Mouse (Mus musculus) midbrain, embryonic 12.5 days (tissue): ENCODE results near the gene Hps1. TPM values are rescaled to one million over a fixed set of nuclear protein-coding genes. Genes with fewer than 3 reads are reported as not detected.
A peak's percentile ranks its signal among the peaks of the same experiment; 100 is the strongest.

Experiments
- ATAC-seq: fragments of 200-750 bp; cut with Nextera tagmentation; 2 replicates; pipeline ENCODE4 v1.8.0; 2017; ENCODE audit warnings: low read depth, moderate TSS enrichment, moderate library complexity; ENCODE audit not compliant: low FRiP score
- H3K27ac ChIP-seq: fragments of 300-500 bp; sonication (generic); replicated peaks from 2 replicates; pipeline ENCODE4 v1.5.1; 2016; ENCODE audit warnings: mild to moderate bottlenecking
- H3K27me3 ChIP-seq: fragments of 300-500 bp; sonication (generic); 2 replicates; pipeline ENCODE4 v1.6.1; 2016; ENCODE audit warnings: mild to moderate bottlenecking
- H3K36me3 ChIP-seq: fragments of 300-500 bp; sonication (generic); 2 replicates; pipeline ENCODE4 v1.6.1; 2016
- H3K4me1 ChIP-seq: fragments of 300-500 bp; sonication (generic); 2 replicates; pipeline ENCODE4 v1.6.1; 2016
- H3K4me2 ChIP-seq: fragments of 300-500 bp; sonication (generic); replicated peaks from 2 replicates; pipeline ENCODE4 v1.6.1; 2016; ENCODE audit warnings: mild to moderate bottlenecking, moderate library complexity
- H3K4me3 ChIP-seq: fragments of 300-500 bp; sonication (generic); 2 replicates; pipeline ENCODE4 v1.5.1; 2016; ENCODE audit warnings: mild to moderate bottlenecking
- H3K9ac ChIP-seq: fragments of 300-500 bp; sonication (generic); replicated peaks from 2 replicates; pipeline ENCODE4 v1.6.1; 2016; ENCODE audit warnings: mild to moderate bottlenecking, moderate library complexity
- H3K9me3 ChIP-seq: fragments of 300-500 bp; sonication (generic); 2 replicates; pipeline ENCODE4 v1.6.1; 2016; ENCODE audit warnings: mild to moderate bottlenecking
- WGBS: fragments of 180-500 bp; shearing (Covaris S2); methylation state at CpG from one replicate; pipeline ENCODE4 v1.1.7; 2016; 5-methylcytosine and 5-hydroxymethylcytosine counted together
- polyA plus RNA-seq: library from polyadenylated mRNA; unstranded; fragments of >200 nt; fragmentation: Nextera tagmentation; extraction: Ambion mirVana; gene quantifications from 2 replicates; pipeline ENCODE4 v1.2.1, GENCODE M21; 2016

The Hps1 gene
- 15.5 and 17.2 TPM in 2 replicates for polyA plus RNA-seq

- no peaks in the 10 kb centered on the region for H3K36me3 ChIP-seq
- peak within 1 kb of the TSS; percentile 53 for H3K9ac ChIP-seq
- peak; percentile 99 for ATAC-seq
- H3K4me3 ChIP-seq = peak within 1 kb of the TSS; percentile 51
- peak within 1 kb of the TSS; percentile 62 for H3K4me2 ChIP-seq
- peaks cover 8% of the 10 kb centered on the region for H3K4me1 ChIP-seq
- H3K27me3 ChIP-seq = no peaks in the 10 kb centered on the region; the same call in 1 of the 2 replicates
- no peaks in the 10 kb centered on the region for H3K9me3 ChIP-seq
- WGBS = 1% methylated on average over 43 of the region's 43 CpGs
- H3K27ac ChIP-seq = peak within 1 kb of the TSS; percentile 65
Measured at GRCm38 (mm10) chr19:42779531-42780155, at the start of gene Hps1. Gene Hps1, minus strand, starts transcription at chr19:42779978.

- Histone ChIP-seq H3K27ac (no peak overlapping the region), H3K4me2 (no peak overlapping the region), H3K4me3 (no peak overlapping the region), H3K9me3 (no peaks in the 10 kb centered on the region), H3K4me1 (no peaks in the 10 kb centered on the region), H3K27me3 (no peaks in the 10 kb centered on the region), H3K36me3 (no peaks in the 10 kb centered on the region), H3K9ac (no peak overlapping the region)
- no peak for ATAC-seq
- 79% methylated on average over 4 of the region's 4 CpGs for WGBS
Measured at GRCm38 (mm10) chr19:42829196-42829595, 49.4 kb upstream of the Hps1 start.

GRCm38 (mm10) chr19:42827843-42828242 is 48.1 kb upstream of the Hps1 start:
- Histone ChIP-seq H3K9ac (no peak overlapping the region), H3K36me3 (no peaks in the 10 kb centered on the region), H3K27ac (no peak overlapping the region), H3K9me3 (no peaks in the 10 kb centered on the region), H3K27me3 (no peaks in the 10 kb centered on the region), H3K4me3 (no peak overlapping the region), H3K4me1 (no peaks in the 10 kb centered on the region), H3K4me2 (no peak overlapping the region)
- WGBS = 92% methylated on average over 3 of the region's 3 CpGs
- ATAC-seq = no peak

- Histone ChIP-seq H3K36me3 (no peaks in the 10 kb centered on the region), H3K4me3 (no peak overlapping the region), H3K9me3 (no peaks in the 10 kb centered on the region), H3K4me1 (no peaks in the 10 kb centered on the region), H3K9ac (no peak overlapping the region), H3K4me2 (no peak overlapping the region), H3K27ac (no peak overlapping the region), H3K27me3 (no peaks in the 10 kb centered on the region)
- ATAC-seq = no peak
- WGBS = 90% methylated on average over 5 of the region's 5 CpGs
Measured at GRCm38 (mm10) chr19:42820109-42820508, 40.3 kb upstream of the Hps1 start.

GRCm38 (mm10) chr19:42817761-42818160 is 38.0 kb upstream of the Hps1 start:
- Histone ChIP-seq H3K27me3 (no peaks in the 10 kb centered on the region), H3K4me3 (no peak overlapping the region), H3K4me2 (no peak overlapping the region), H3K9ac (no peak overlapping the region), H3K4me1 (no peaks in the 10 kb centered on the region), H3K27ac (no peak overlapping the region), H3K9me3 (no peaks in the 10 kb centered on the region), H3K36me3 (no peaks in the 10 kb centered on the region)
- 68% methylated on average over 2 of the region's 2 CpGs for WGBS
- no peak for ATAC-seq

GRCm38 (mm10) chr19:42816261-42816660 is 36.5 kb upstream of the Hps1 start:
- Histone ChIP-seq H3K27ac (no peak overlapping the region), H3K4me2 (no peak overlapping the region), H3K9ac (no peak overlapping the region), H3K36me3 (no peaks in the 10 kb centered on the region), H3K9me3 (no peaks in the 10 kb centered on the region), H3K4me3 (no peak overlapping the region), H3K27me3 (no peaks in the 10 kb centered on the region), H3K4me1 (no peaks in the 10 kb centered on the region)
- no peak for ATAC-seq
- WGBS = 91% methylated on average over 2 of the region's 2 CpGs

- H3K4me1 ChIP-seq = no peaks in the 10 kb centered on the region
Measured at GRCm38 (mm10) chr19:42810140-42810539, 30.4 kb upstream of the Hps1 start.

GRCm38 (mm10) chr19:42809491-42809890 is 29.7 kb upstream of the Hps1 start:
- H3K36me3 ChIP-seq = no peaks in the 10 kb centered on the region
- no peak overlapping the region for H3K4me2 ChIP-seq
- no peaks in the 10 kb centered on the region for H3K9me3 ChIP-seq
- H3K27ac ChIP-seq = no peak overlapping the region
- no peaks in the 10 kb centered on the region for H3K27me3 ChIP-seq
- no peak overlapping the region for H3K4me3 ChIP-seq
- no peak for ATAC-seq
- H3K9ac ChIP-seq = no peak overlapping the region
- H3K4me1 ChIP-seq = no peaks in the 10 kb centered on the region
- 94% methylated on average over 10 of the region's 10 CpGs for WGBS

More at GRCm38 (mm10) chr19:42810140-42810539, 30.4 kb upstream of the Hps1 start:
- Histone ChIP-seq H3K27me3 (no peaks in the 10 kb centered on the region), H3K4me2 (no peak overlapping the region), H3K9me3 (no peaks in the 10 kb centered on the region), H3K4me3 (no peak overlapping the region), H3K9ac (no peak overlapping the region), H3K27ac (no peak overlapping the region), H3K36me3 (no peaks in the 10 kb centered on the region)
- ATAC-seq = no peak
- WGBS = 87% methylated on average over 5 of the region's 5 CpGs

- Histone ChIP-seq H3K27ac (no peak overlapping the region), H3K9ac (no peak overlapping the region), H3K9me3 (no peaks in the 10 kb centered on the region), H3K27me3 (peaks cover 23% of the 10 kb centered on the region; the same call in 1 of the 2 replicates), H3K4me2 (no peak overlapping the region), H3K4me3 (no peak overlapping the region), H3K4me1 (peaks cover 5% of the 10 kb centered on the region; the same call in 1 of the 2 replicates), H3K36me3 (no peaks in the 10 kb centered on the region)
- WGBS = 64% methylated on average over 2 of the region's 2 CpGs
- no peak for ATAC-seq
Measured at GRCm38 (mm10) chr19:42797866-42798265, 18.1 kb upstream of the Hps1 start.

GRCm38 (mm10) chr19:42795801-42796200 is 16.0 kb upstream of the Hps1 start:
- no peaks in the 10 kb centered on the region for H3K9me3 ChIP-seq
- peaks cover 25% of the 10 kb centered on the region; the same call in 1 of the 2 replicates for H3K27me3 ChIP-seq
- H3K9ac ChIP-seq = peak overlapping the region; percentile 45; the same call in 1 of the 2 replicates
- H3K4me2 ChIP-seq = peak overlapping the region; percentile 93
- 28% methylated on average over 9 of the region's 9 CpGs for WGBS
- H3K27ac ChIP-seq = no peak overlapping the region
- ATAC-seq = no peak
- peak overlapping the region; percentile 48; the same call in 1 of the 2 replicates for H3K4me3 ChIP-seq
- H3K4me1 ChIP-seq = peaks cover 5% of the 10 kb centered on the region; the same call in 1 of the 2 replicates
- no peaks in the 10 kb centered on the region for H3K36me3 ChIP-seq

GRCm38 (mm10) chr19:42794914-42795613 is 15.3 kb upstream of the Hps1 start:
- WGBS = 3% methylated on average over 31 of the region's 31 CpGs
- H3K27ac ChIP-seq = no peak overlapping the region
- no peaks in the 10 kb centered on the region for H3K9me3 ChIP-seq

GRCm38 (mm10) chr19:42788311-42788710 is 8.5 kb upstream of the Hps1 start:
- Histone ChIP-seq H3K4me1 (peaks cover 16% of the 10 kb centered on the region), H3K27me3 (peaks cover 15% of the 10 kb centered on the region), H3K4me3 (no peak overlapping the region), H3K4me2 (no peak overlapping the region), H3K9me3 (no peaks in the 10 kb centered on the region), H3K36me3 (no peaks in the 10 kb centered on the region), H3K9ac (no peak overlapping the region), H3K27ac (no peak overlapping the region)
- no peak for ATAC-seq
- 59% methylated on average over 5 of the region's 5 CpGs for WGBS

More at GRCm38 (mm10) chr19:42794914-42795613, 15.3 kb upstream of the Hps1 start:
- peak overlapping the region; percentile 48 for H3K4me3 ChIP-seq
- peaks cover 5% of the 10 kb centered on the region; the same call in 1 of the 2 replicates for H3K4me1 ChIP-seq
- peaks cover 25% of the 10 kb centered on the region; the same call in 1 of the 2 replicates for H3K27me3 ChIP-seq
- peak overlapping the region; percentile 45 for H3K9ac ChIP-seq
- peak; percentile 87 for ATAC-seq
- peak overlapping the region; percentile 93 for H3K4me2 ChIP-seq
- H3K36me3 ChIP-seq = no peaks in the 10 kb centered on the region
